ENCODE assay signal across 8 mouse cellular contexts in genomic region chr19:53945171-53946042, GRCm38 (mm10). TPM values are rescaled to one million over a fixed set of nuclear protein-coding genes. Genes with fewer than 3 reads are reported as not detected.
DNase-seq lines count a peak whose midpoint lies in the region; ATAC-seq and TF ChIP-seq lines count a peak whose summit lies in the region.

No protein-coding gene starts in this region.

- TF ChIP-seq CTCF in CH12.LX (conservative IDR thresholded peaks at IDR 0.05 in 1 of 2, IDR thresholded peaks at IDR 0.05 in 1 of 2; ENCODE audit: low read depth in 2 of 2, low read length in 2 of 2), result no peak

- ATAC-seq in heart, embryonic 14.5 days (ENCODE audit: insufficient number of reproducible peaks, insufficient read depth, low FRiP score, low read depth), result peak; percentile 7
- ATAC-seq in lung, embryonic 15.5 days (ENCODE audit: borderline replicate concordance, extremely low read depth, low FRiP score, low TSS enrichment), result peak; percentile 1; the same call in 1 of the 2 replicates

- peaks cover 21% of the 10 kb centered on the region for H3K79me2 ChIP-seq in CH12.LX (replicated peaks; ENCODE audit: control insufficient read depth, extremely low read depth, insufficient read depth, poor library complexity, severe bottlenecking)

- H3K27me3 ChIP-seq in CH12.LX (replicated peaks), result no peaks in the 10 kb centered on the region
- no peaks in the 10 kb centered on the region for H3K27me3 ChIP-seq in erythroblast, embryonic 14.5 days (ENCODE audit: control insufficient read depth)
- no peaks in the 10 kb centered on the region for H3K27me3 ChIP-seq in heart, embryonic 14.5 days (ENCODE audit: control insufficient read depth, insufficient read depth, low read length)
- H3K27me3 ChIP-seq in lung, embryonic 15.5 days, result no peaks in the 10 kb centered on the region

- TF ChIP-seq EP300 in CH12.LX (IDR thresholded peaks at IDR 0.05; ENCODE audit: low read length), result no peak

- dilution Hi-C loops in CH12.LX (cut with MboI; ENCODE audit: extremely low pct_ligation_motif_present, extremely low pct_unique_long_range_greater_than_20kb, low sequenced_read_pairs), result no loop called here

- no peak for TF ChIP-seq RAD21 in CH12.LX (IDR thresholded peaks at IDR 0.05; ENCODE audit: low read depth, low read length)

- H3K4me2 ChIP-seq in CH12.LX (ENCODE audit: insufficient read depth, low read depth, poor library complexity, severe bottlenecking), result peak overlapping the region; percentile 85
- H3K4me2 ChIP-seq in heart, embryonic 14.5 days (ENCODE audit: low read length), result peak overlapping the region; percentile 67
- peak overlapping the region; percentile 76 for H3K4me2 ChIP-seq in lung, embryonic 15.5 days

- H3K9ac ChIP-seq in CH12.LX (ENCODE audit: insufficient read depth, low read depth), result peak overlapping the region; percentile 86
- H3K9ac ChIP-seq in heart, embryonic 14.5 days (ENCODE audit: low read length), result peak overlapping the region; percentile 98
- peak overlapping the region; percentile 94 for H3K9ac ChIP-seq in lung, embryonic 15.5 days

- peak overlapping the region; percentile 60 to 87 (median 79) for H3K4me3 ChIP-seq in CH12.LX (replicated peaks in 1 of 3; ENCODE audit: low read depth in 2 of 3, low read length in 2 of 3, poor library complexity in 1 of 3)
- H3K4me3 ChIP-seq in erythroblast, embryonic 14.5 days (replicated peaks), result peak overlapping the region; percentile 73
- H3K4me3 ChIP-seq in heart, embryonic 14.5 days (ENCODE audit: control insufficient read depth in 1 of 2, insufficient read depth in 1 of 2, low read depth in 1 of 2, low read length in 2 of 2), result peak overlapping the region; percentile 59 to 93
- peak overlapping the region; percentile 98 for H3K4me3 ChIP-seq in lung, embryonic 15.5 days

- no peak for TF ChIP-seq POLR2A in CH12.LX (IDR thresholded peaks at IDR 0.05; ENCODE audit: low read depth, low read length)

- 1% methylated on average over 46 of the region's 69 CpGs for WGBS in heart, embryonic 14.5 days
- under 1% methylated on average over 54 of the region's 69 CpGs for WGBS in lung, embryonic 15.5 days

- peaks cover 2 to 16% of the 10 kb centered on the region in 2 experiments; a peak in 2 of 4 replicates for H3K4me1 ChIP-seq in CH12.LX (ENCODE audit: control insufficient read depth in 1 of 2, insufficient read depth in 2 of 2)
- H3K4me1 ChIP-seq in erythroblast, embryonic 14.5 days (ENCODE audit: control insufficient read depth), result peaks cover 55% of the 10 kb centered on the region
- H3K4me1 ChIP-seq in heart, embryonic 14.5 days (ENCODE audit: control insufficient read depth in 2 of 2, insufficient read depth in 2 of 2, low read length in 2 of 2), result peaks cover 4 to 23% of the 10 kb centered on the region in 2 experiments; a peak in 3 of 4 replicates
- peaks cover 27% of the 10 kb centered on the region for H3K4me1 ChIP-seq in lung, embryonic 15.5 days

- no peaks in the 10 kb centered on the region for H3K9me3 ChIP-seq in CH12.LX (replicated peaks; ENCODE audit: low read length)
- no peaks in the 10 kb centered on the region for H3K9me3 ChIP-seq in erythroblast, embryonic 14.5 days (ENCODE audit: control insufficient read depth, low read length)
- no peaks in the 10 kb centered on the region for H3K9me3 ChIP-seq in heart, embryonic 14.5 days (ENCODE audit: control insufficient read depth, low read length)
- no peaks in the 10 kb centered on the region for H3K9me3 ChIP-seq in lung, embryonic 15.5 days

- peaks cover 3 to 16% of the 10 kb centered on the region in 2 experiments for H3K36me3 ChIP-seq in CH12.LX (replicated peaks in 1 of 2; ENCODE audit: control insufficient read depth in 1 of 2, insufficient read depth in 1 of 2, low read length in 1 of 2)
- H3K36me3 ChIP-seq in erythroblast, embryonic 14.5 days (ENCODE audit: control insufficient read depth), result peaks cover 21% of the 10 kb centered on the region
- no peaks in the 10 kb centered on the region for H3K36me3 ChIP-seq in heart, embryonic 14.5 days (ENCODE audit: control insufficient read depth, insufficient read depth, low read length)
- H3K36me3 ChIP-seq in lung, embryonic 15.5 days, result no peaks in the 10 kb centered on the region

- in situ Hi-C loops in CH12.LX (cut with MboI; ENCODE audit: low pct_ligation_motif_present, low pct_unique_long_range_greater_than_20kb, low sequenced_read_pairs), result no loop called here

- H3K27ac ChIP-seq in CH12.LX (ENCODE audit: insufficient read depth, low read depth), result no peak overlapping the region; the same call in 1 of the 2 replicates
- H3K27ac ChIP-seq in heart, embryonic 14.5 days (replicated peaks in 1 of 2; ENCODE audit: control insufficient read depth in 1 of 2, insufficient read depth in 1 of 2, low read depth in 2 of 2, low read length in 2 of 2), result peak overlapping the region; percentile 86 to 98
- H3K27ac ChIP-seq in lung, embryonic 15.5 days, result peak overlapping the region; percentile 98

- peak; percentile 44 for DNase-seq in CH12.LX (ENCODE audit: extremely low read depth)
- DNase-seq in adrenal gland, postnatal 4 days (ENCODE audit: low spot score in 2 of 2), result peak; percentile 17 to 18
- peak; percentile 69 for DNase-seq in kidney, postnatal 10 days
- DNase-seq in retina, embryonic 14.5 days (ENCODE audit: low spot score), result peak; percentile 75
- DNase-seq in urinary bladder, adult 18-20 months (ENCODE audit: low spot score in 2 of 2), result peak; percentile 20 to 48

TF ChIP-seq in CH12.LX, 34 proteins besides CTCF, POLR2A, EP300 and RAD21:
- TF ChIP-seq ZNF384 (IDR thresholded peaks at IDR 0.05; ENCODE audit: low read depth, low read length), result peak; percentile 61
- TF ChIP-seq HCFC1 (IDR thresholded peaks at IDR 0.05; ENCODE audit: low read depth, low read length), result no peak
- TF ChIP-seq USF1 (IDR thresholded peaks at IDR 0.05; ENCODE audit: low read depth, low read length), result no peak
- no peak for TF ChIP-seq JUN (IDR thresholded peaks at IDR 0.05; ENCODE audit: insufficient read depth, low read depth, low read length)
- TF ChIP-seq CHD2 (IDR thresholded peaks at IDR 0.05; ENCODE audit: low read length), result peak; percentile 40; the same call in 1 of the 2 replicates

RNA-seq across cellular contexts. Expression of gene Bbip1, which starts 1.0 kb away (rescaled TPM):
- total RNA-seq in CH12.LX (2012; rRNA removed) (38.8 and 42.2 TPM in 2 replicates), CH12.LX (2014; rRNA removed) (95.7 and 106 TPM in 2 replicates)
- 41.0 and 43.4 TPM in 2 replicates for polyA plus RNA-seq in CH12.LX (2012; ENCODE audit: insufficient read length, low read depth)
- 10 to 100 TPM; 27.7 to 28.8 TPM for total RNA-seq in adrenal gland, postnatal 4 days (2021)
- polyA plus RNA-seq in erythroblast, embryonic 14.5 days (2012), result 0.66 and 0.76 TPM in 2 replicates
- 61.4 and 73.4 TPM in 2 replicates for polyA plus RNA-seq in heart, embryonic 14.5 days (2014; fragmentation: Nextera tagmentation; extraction: Ambion mirVana)
- 58.0 and 58.9 TPM in 2 replicates for polyA plus RNA-seq in lung, embryonic 15.5 days (2015; fragmentation: Nextera tagmentation; extraction: Ambion mirVana)

RNA-seq across cellular contexts. Expression of gene Shoc2, which starts 1.3 kb away (rescaled TPM):
- total RNA-seq in CH12.LX (2012; rRNA removed) (14.1 and 15.4 TPM in 2 replicates), CH12.LX (2014; rRNA removed) (25.8 and 27.1 TPM in 2 replicates)
- polyA plus RNA-seq in CH12.LX (2012; ENCODE audit: insufficient read length, low read depth), result 20.4 and 23.7 TPM in 2 replicates
- 10 to 100 TPM; 45.6 to 48.3 TPM for total RNA-seq in adrenal gland, postnatal 4 days (2021)
- polyA plus RNA-seq in erythroblast, embryonic 14.5 days (2012), result 0.16 and 0.17 TPM in 2 replicates
- 40.8 and 41.8 TPM in 2 replicates for polyA plus RNA-seq in heart, embryonic 14.5 days (2014; fragmentation: Nextera tagmentation; extraction: Ambion mirVana)
- polyA plus RNA-seq in lung, embryonic 15.5 days (2015; fragmentation: Nextera tagmentation; extraction: Ambion mirVana), result 41.6 and 43.6 TPM in 2 replicates

RNA-seq across cellular contexts. Expression of gene Pdcd4, which starts 53.4 kb away (rescaled TPM):
- total RNA-seq in CH12.LX (2012; rRNA removed) (21.0 and 26.3 TPM in 2 replicates), CH12.LX (2014; rRNA removed) (24.3 and 24.4 TPM in 2 replicates)
- polyA plus RNA-seq in CH12.LX (2012; ENCODE audit: insufficient read length, low read depth), result 37.9 and 39.0 TPM in 2 replicates
- total RNA-seq in adrenal gland, postnatal 4 days (2021), result 100 to 1,000 TPM; 118 to 128 TPM
- 0.38 and 0.73 TPM in 2 replicates for polyA plus RNA-seq in erythroblast, embryonic 14.5 days (2012)
- 39.6 and 45.6 TPM in 2 replicates for polyA plus RNA-seq in heart, embryonic 14.5 days (2014; fragmentation: Nextera tagmentation; extraction: Ambion mirVana)
- 87.7 and 89.7 TPM in 2 replicates for polyA plus RNA-seq in lung, embryonic 15.5 days (2015; fragmentation: Nextera tagmentation; extraction: Ambion mirVana)

Comparison
In these comparisons a context has a peak if more than half of its experiments do, and no peak if none do; other contexts are left out.
1. DNase-seq: peak in every context shown above with its lines; median percentile 75 in retina, embryonic 14.5 days; 69 in kidney, postnatal 10 days; 44 in CH12.LX; 34 in urinary bladder, adult 18-20 months; 18 in adrenal gland, postnatal 4 days.
2. RNA of gene Bbip1, which starts 1.0 kb away (polyA plus RNA-seq): 61.4 to 73.4 TPM in heart, embryonic 14.5 days, 58.0 to 58.9 TPM in lung, embryonic 15.5 days and 41.0 to 43.4 TPM in CH12.LX; 0.66 to 0.76 TPM in erythroblast, embryonic 14.5 days; every median in the first group is over 10 times any median in the second.
3. RNA of gene Shoc2, which starts 1.3 kb away (polyA plus RNA-seq): 41.6 to 43.6 TPM in lung, embryonic 15.5 days, 40.8 to 41.8 TPM in heart, embryonic 14.5 days and 20.4 to 23.7 TPM in CH12.LX; 0.16 to 0.17 TPM in erythroblast, embryonic 14.5 days; every median in the first group is over 10 times any median in the second.
4. RNA of gene Pdcd4, which starts 53.4 kb away (polyA plus RNA-seq): 87.7 to 89.7 TPM in lung, embryonic 15.5 days, 39.6 to 45.6 TPM in heart, embryonic 14.5 days and 37.9 to 39.0 TPM in CH12.LX; 0.38 to 0.73 TPM in erythroblast, embryonic 14.5 days; every median in the first group is over 10 times any median in the second.
5. Peak in every context shown above with its lines, with median percentiles within 50 percentile points of each other: H3K4me2 ChIP-seq, H3K4me3 ChIP-seq and H3K9ac ChIP-seq.